Mouse (Mus musculus) gastrocnemius, postnatal 36 days (tissue): ENCODE measurements around the gene Hoxa7. TPM values are rescaled to one million over a fixed set of nuclear protein-coding genes. Genes with fewer than 3 reads are reported as not detected.

Experiments used
- DNase-seq, 2 experiments: peaks; one replicate each; pipeline ENCODE4 v3.0.0; 2022
- intact Hi-C: fragments of 180-260 bp; cut with DNase I; formaldehyde crosslinking; loops from one replicate; pipeline ENCODE4 v1.15.1; 2025
- total RNA-seq, 2 experiments: library from RNA; stranded (reverse); gene quantifications; 2 replicates each; pipeline ENCODE4 v1.2.3; 2021

Hoxa7 gene
- total RNA-seq, 2 experiments from 2014 or later, result 3.7 to 4.0 TPM

GRCm38 (mm10) chr6:52241001-52241621 lies 19.5 kb upstream of the Hoxa7 start:
- peak in 1 of 2 experiments; percentile 12 for DNase-seq
- intact Hi-C loops, result no loop called here

- DNase-seq, result peak; percentile 87 to 90
- intact Hi-C loops, result no loop called here
Measured at GRCm38 (mm10) chr6:52240389-52241000, 18.8 kb upstream of the Hoxa7 start, which contains the start of gene Hoxa10. Gene Hoxa10 (minus strand): TSS chr6:52240854.

- DNase-seq, result peak in 1 of 2 experiments; percentile 35
- intact Hi-C loops, result no loop called here
Measured at GRCm38 (mm10) chr6:52239625-52240388, 18.2 kb upstream of the Hoxa7 start.

- intact Hi-C loops, result no loop called here
- no peak for DNase-seq
Measured at GRCm38 (mm10) chr6:52238976-52239375, 17.3 kb upstream of the Hoxa7 start.

GRCm38 (mm10) chr6:52238155-52238545 lies 16.5 kb upstream of the Hoxa7 start:
- no peak for DNase-seq
- intact Hi-C loops, result no loop called here

- intact Hi-C loops, result no loop called here
- DNase-seq, result no peak
Measured at GRCm38 (mm10) chr6:52237346-52238154, 15.9 kb upstream of the Hoxa7 start.

- no peak for DNase-seq
- intact Hi-C loops, result no loop called here
Measured at GRCm38 (mm10) chr6:52236806-52237205, 15.2 kb upstream of the Hoxa7 start.

GRCm38 (mm10) chr6:52235866-52236265 lies 14.2 kb upstream of the Hoxa7 start:
- no peak for DNase-seq
- intact Hi-C loops, result no loop called here

GRCm38 (mm10) chr6:52235267-52235666 lies 13.6 kb upstream of the Hoxa7 start:
- DNase-seq, result no peak
- intact Hi-C loops, result no loop called here

GRCm38 (mm10) chr6:52234428-52235140 lies 12.9 kb upstream of the Hoxa7 start:
- intact Hi-C loops, result no loop called here
- DNase-seq, result peak in 1 of 2 experiments; percentile 58

GRCm38 (mm10) chr6:52233546-52234427 lies 12.1 kb upstream of the Hoxa7 start:
- peak; percentile 79 for DNase-seq
- intact Hi-C loops, result no loop called here

GRCm38 (mm10) chr6:52232984-52233545 lies 11.4 kb upstream of the Hoxa7 start:
- intact Hi-C loops, result loop anchor here (1.0 kb wide), 1 partner anchor 1061 kb away; no protein-coding TSS in a partner anchor
- DNase-seq, result peak in 1 of 2 experiments; percentile 58

- DNase-seq, result peak in 1 of 2 experiments; percentile 58
- intact Hi-C loops, result loop anchor here (1.0 kb wide), 1 partner anchor 1060 kb away; no protein-coding TSS in a partner anchor
Measured at GRCm38 (mm10) chr6:52232568-52232965, 10.9 kb upstream of the Hoxa7 start.

- intact Hi-C loops, result loop anchor here (1.0 kb wide), 1 partner anchor 1060 kb away; no protein-coding TSS in a partner anchor
- DNase-seq, result peak; percentile 38 to 53
Measured at GRCm38 (mm10) chr6:52231885-52232567, 10.4 kb upstream of the Hoxa7 start.

- intact Hi-C loops, result no loop called here
- DNase-seq, result peak; percentile 1 to 54
Measured at GRCm38 (mm10) chr6:52230516-52231165, 9.0 kb upstream of the Hoxa7 start, which contains the start of gene Hoxa9. Gene Hoxa9 (minus strand): TSS chr6:52231089.

- peak in 1 of 2 experiments; percentile 70 for DNase-seq
- intact Hi-C loops, result loop anchor here (10.0 kb wide), 1 partner anchor 1425 kb away; no protein-coding TSS in a partner anchor
Measured at GRCm38 (mm10) chr6:52229558-52230416, 8.1 kb upstream of the Hoxa7 start.
